Mouse (Mus musculus) urinary bladder, postnatal 4 days (tissue): ENCODE measurements around the gene Nipa2.

Experiments
- DNase-seq, 2 experiments: peaks; one replicate each; pipeline ENCODE4 v3.0.0; 2021 to 2022; ENCODE audit warnings: low spot score in 2 of 2

Gene Nipa2

DNA sequence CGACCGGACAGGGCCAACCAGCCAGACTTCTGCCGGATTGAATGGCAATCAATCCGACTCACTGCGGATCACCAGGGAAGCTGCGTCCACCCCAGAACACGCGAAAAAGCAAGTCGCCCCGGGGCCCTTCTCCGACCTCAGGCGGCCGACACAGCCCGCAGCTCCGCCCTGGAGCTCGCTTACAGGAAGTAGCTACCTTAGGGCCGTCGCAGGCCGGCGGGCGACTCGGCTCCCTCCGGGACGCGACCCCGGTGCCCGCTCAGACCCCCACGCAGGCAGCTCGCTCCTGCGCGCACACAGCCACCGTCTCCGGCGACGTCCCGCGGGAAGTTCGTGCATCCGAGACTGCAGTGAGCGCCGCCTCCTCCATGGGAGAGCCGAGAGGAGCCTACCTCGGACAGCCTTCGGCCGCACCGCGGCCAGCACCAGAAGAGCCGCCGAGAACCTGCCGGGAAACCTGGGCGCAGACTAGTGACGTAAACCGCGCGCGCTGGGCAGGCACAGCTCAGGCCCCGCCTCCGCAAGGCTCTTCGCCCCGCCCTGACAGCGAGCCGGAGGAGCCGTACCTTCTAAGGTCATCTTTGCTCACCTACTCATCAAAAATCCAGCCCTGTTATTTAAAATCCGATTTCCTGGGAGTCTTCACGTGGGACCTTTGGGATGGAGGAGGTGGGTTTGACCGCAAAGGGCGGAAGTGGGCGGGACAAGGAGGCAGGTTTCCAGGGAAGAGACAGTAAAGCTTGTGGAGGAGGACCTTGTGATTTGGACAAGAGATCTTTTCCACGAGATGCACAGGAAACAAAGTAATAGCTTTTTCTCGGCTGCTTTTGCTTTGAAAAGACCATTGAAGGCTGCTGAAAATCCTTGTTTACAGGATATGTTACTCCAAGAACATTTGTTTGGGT is at the start of gene Nipa2:
Nipa2 (minus strand) TSS at position 473 of the 905 bp plus-strand sequence.
- peak; percentile 88 to 95 for DNase-seq

DNA sequence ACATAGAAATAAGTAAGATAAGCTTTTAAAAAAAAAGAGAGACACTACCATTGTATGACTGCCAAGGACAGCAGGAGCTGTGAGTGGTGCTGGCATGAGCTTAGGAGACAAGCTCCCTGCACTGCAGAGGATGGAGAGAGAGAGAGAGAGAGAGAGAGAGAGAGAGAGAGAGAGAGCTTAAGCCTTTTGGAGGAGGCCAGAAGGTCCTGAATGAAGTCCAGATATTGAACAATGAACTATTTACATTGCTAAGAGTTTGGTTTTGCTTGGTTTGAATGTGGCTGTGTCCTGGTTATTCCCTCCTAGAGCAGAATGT is 48.7 kb upstream of the Nipa2 start:
- no peak for DNase-seq

DNA sequence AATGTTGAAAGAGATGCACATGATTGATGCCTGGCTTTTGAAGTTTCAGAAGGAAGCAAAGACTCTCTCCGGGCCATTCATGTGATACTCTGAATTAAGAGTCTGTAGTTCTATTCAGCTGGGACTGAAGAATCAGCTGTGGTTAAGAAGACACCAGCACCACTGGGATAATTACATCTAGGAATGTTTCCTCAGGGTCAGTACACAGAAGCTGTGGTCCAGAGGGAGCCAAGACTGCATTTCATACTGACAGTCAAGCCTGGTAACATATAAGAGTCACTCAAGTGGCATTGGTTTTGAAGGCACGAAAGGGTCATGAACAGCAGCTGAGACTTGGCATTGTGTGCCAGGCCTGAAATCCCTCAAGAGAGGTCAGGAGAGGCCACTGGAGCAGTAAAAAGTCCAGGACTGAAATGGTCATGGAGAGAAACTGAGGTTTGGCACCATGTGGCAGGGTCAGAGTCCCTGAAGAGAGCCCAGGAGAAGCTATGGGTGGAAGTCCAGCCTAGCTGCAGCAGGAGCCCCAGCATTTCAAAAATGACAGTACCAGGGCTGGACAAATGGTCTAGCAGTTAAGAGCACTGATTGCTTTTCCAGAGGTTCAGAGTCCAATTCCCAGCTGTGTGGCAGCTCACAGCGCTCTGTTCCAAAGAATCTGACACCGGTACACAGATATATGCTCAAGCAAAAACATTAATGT is 48.2 kb upstream of the Nipa2 start:
- no peak for DNase-seq

DNA sequence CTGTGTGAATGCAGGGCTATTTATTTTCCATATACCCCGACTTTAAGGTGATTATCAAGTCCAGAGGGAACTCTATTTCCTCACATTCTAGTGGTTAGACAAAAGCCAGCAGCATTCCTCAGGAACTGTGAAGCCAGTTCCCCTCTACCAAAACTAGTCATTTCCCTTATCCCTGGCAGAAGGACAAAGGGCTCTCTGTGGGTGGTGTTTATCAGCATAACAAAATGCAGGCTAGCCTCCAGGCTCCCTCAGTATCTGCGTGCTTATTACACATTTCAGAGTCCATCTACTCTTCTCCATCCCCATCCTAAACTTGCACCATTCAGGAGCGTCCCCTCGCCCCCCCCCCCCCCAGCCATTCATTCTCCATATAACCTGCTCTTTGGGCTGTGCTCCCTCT is 36.7 kb upstream of the Nipa2 start:
- DNase-seq: no peak

DNA sequence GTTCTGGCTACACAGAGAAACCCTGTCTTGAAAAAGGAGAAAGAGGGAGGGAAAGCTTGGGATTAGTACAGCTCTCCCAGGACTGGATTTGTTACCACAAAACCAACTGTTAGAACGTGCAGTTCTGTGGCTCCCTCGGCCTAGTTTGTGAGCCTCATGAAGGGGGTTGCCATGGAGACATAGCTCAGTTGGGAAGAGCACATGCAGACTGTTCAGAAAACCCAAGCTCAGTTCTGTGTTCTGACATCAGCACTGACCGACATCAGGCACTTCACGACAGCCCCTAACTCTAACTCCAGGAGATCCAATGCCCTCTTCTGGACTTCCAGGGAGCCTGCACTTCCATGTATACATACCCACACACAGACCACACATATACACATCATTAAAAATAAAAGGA is 32.7 kb upstream of the Nipa2 start:
- DNase-seq: no peak

DNA sequence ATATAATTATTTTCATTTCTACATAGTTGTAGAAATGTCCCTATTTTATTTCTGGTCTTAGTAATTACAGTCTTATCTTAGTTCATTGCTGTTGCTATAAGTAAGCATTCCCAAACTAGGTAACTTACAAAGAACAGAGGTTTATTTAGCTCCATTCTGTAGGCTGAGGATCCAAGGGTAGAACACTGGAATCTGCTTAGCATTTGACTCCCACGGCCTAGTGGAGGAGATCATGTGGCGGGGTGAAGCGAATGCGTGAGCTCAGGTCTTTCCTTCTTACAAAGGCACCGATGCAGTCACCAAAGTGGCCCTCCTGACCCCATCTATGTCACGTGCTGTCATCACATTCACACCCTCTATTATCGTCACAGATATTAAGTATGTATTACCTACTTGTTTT is 29.6 kb upstream of the Nipa2 start:
- no peak for DNase-seq

DNA sequence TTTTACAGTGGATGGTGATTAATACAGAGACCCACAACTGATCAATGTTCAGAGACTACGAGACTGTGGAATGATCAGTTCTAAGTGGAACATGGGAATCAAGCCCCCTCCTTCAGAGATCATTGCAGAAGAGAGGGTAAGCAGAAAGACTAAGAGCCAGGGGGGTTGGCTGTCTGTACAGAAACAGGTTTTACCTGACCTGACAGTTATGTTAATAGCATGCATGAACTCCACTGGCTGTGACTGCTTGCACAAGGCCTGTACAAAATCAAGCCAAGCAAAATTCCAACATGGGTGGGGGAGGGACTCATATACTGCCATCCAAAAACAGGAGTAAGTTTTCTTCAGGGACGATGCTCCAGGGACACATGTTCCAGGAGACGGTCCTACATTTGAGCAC is 28.9 kb upstream of the Nipa2 start:
- DNase-seq: no peak

DNA sequence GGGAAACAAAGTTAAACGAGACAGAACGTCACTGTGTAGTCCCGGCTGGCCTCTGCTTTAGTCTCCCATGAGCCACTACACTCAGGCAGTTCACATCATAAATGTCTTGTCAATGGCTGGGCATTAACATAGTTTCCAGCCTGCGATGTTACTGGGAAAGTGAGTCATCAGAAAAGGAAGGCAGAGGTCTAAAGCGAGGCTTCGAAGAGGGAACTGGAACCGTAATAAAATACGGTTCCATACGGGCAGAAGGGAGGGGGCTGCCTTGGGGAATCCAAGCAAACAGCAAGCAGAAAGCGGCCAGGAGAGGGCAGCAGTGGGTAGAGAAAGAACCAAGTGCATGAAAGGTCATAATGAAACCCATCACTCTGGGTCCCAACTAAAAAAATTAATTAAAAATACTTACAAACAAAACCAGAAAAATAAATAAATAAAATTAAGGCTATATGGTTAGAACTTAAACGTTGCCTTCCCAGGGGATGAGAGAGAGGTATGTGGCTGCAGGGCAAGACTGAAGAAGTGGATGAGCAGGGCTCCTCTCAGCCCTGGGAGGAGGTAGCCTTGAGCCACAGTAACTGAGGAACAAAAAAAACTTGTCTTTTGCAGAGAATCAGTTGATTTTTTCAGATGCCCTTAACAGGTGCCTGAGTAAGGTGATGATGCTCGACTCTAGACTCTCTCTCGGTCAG is 24.4 kb upstream of the Nipa2 start:
- peak; percentile 39 to 85 for DNase-seq

DNA sequence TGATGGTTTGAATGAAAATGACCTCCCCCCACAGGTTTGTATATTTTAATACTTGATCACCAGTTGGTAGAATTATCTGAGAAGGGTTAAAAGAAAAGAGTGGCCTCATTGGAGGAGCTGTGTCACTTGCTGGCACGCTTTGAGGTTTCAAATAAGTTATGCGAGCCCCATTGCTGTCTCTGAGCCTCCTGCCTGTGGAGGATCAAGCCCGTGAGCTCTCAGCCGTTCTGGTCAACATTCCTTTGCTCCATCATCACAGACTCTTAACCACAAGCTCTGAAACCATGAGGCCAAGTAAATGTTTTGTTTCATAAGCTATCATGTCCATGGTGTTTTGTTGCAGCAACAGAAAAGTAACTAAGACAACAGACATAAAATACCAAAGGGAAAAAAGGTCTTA is 22.5 kb upstream of the Nipa2 start:
- no peak for DNase-seq

DNA sequence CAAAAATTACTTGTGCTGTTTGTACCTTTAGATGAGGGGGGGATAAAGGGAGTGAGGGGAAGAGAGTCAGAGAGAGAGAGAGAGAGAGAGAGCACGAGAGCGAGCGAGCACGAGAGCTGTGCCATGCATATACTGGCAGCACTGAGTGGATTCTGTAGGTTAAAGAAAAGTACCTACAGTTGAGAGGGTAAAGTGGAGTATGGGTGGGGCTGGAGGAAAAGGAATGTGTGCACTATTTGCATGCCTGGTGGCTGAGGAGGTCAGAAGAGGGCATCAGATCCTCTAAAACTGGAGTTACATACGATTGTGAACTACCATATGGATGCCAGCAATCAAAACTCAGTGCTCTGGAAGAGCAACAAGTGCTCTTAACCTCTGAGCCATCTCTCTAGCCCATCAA is 20.8 kb upstream of the Nipa2 start:
- DNase-seq: no peak

DNA sequence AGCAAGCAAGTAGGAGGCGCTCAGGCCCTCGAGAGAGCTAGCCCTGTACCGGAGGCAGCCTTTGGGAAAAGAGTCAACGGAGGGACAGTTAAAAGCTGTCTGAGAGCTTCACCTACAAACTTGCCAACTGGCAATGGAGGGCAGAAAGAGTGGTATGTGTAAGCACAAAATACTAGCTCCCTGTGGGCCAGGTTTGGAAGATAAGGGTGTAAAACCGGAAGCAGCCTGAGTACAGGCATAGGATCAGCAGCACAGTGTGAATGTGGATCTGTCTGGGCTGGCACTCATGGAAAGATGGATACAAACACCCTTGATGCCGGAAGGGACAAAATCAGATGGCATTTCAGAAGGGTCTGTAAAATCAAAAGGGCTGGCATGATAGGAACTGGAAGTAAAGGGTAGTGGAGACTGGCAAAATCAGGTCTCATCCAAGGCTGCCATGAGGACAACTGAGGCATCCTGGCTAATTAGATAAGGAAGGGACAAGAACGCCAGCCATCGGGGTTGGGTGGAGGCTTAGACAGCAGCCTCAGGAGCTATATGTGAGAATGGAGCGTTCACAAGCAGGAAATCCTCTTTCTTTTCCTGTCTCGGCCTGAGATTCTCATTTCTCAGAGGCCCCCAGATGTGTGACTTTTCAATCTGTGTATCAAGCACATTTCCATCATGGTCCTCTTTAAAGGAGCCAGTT is 19.9 kb upstream of the Nipa2 start:
- DNase-seq: no peak

DNA sequence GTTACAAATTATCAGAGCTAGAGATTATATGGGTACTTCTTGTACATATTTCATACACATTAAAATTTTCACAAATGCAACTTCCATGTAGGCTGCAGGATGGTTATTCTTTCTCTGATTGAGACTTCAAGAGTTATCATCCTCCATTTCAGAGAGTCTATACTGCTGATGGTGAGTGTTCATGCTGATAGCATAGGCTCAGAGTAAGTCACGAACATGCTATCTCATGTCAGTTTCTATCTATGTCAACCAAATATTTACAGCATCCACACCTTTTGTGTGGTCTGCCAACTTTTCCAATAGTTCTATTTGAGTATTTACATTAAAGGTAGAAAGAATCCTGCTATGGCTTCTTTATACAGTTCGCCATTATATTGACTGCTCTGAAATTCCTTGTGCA is 19.2 kb upstream of the Nipa2 start:
- DNase-seq: no peak

DNA sequence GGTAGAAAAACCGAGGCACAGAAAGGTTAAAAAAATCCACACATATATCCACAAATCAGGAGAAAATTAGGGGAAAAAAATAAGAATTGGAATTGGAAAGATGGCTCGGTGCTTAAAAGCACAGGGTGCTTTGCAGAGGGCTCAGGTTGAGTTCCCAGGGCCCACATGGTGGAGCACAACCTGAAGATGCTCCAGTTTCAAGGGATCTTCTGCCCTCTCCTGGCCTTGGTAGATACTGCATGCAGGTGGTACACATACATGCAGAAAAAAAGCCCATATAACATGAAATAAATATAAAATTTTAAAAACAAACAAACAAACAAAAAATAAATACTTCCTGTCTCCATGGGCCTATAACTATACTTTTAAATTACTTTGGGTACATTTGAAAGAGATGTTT is 12.2 kb upstream of the Nipa2 start:
- no peak for DNase-seq

DNA sequence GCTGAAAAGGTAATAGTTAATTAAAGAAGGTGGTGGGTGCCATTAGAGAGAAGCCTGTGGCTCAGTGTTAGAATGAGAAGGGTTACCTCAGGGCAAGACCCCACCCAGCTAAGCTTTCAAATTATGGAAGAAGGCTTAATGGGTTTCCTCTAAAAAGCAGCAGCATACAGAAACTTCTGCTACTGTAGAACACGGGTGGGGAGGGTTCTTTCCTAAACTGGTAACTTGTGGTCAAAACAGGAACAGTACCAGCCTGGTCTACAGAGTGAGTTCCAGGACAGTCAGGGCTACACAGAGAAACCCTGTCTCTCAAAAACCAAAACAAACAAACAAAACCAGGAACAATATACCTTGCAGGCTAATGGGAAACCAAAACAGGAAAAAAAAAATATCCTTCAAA is 7.1 kb upstream of the Nipa2 start:
- no peak for DNase-seq

DNA sequence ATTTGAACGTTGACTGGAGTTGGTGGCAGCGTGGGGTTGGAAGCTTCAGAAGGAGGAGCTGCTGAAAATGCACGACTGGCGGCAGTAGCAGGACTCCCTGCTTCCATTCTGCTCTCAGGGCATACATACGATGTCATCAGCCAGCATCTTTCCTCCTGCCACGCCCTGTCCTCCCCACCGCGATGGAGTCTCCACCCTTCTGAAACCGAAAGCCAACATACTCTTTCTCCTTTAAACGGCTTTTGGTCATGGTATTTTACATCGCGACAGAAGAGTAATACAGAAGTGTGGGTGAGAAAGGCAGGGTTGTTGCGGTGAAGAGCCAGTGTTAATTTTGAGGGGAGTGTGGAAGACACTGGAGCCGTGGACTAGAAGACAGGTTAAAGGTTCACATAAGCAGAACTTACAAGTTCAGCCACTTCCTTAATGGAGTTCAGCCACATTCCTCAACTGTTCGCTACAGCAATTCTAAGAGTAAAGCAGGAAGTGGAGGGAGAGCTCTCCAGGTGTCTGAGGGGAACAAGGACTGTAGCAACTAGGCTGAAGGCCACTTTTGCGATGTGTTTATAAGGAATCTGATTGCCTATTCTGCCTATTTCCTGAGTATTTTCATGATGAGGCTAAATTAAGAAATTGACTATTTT is 6.1 kb upstream of the Nipa2 start:
- DNase-seq: no peak

DNA sequence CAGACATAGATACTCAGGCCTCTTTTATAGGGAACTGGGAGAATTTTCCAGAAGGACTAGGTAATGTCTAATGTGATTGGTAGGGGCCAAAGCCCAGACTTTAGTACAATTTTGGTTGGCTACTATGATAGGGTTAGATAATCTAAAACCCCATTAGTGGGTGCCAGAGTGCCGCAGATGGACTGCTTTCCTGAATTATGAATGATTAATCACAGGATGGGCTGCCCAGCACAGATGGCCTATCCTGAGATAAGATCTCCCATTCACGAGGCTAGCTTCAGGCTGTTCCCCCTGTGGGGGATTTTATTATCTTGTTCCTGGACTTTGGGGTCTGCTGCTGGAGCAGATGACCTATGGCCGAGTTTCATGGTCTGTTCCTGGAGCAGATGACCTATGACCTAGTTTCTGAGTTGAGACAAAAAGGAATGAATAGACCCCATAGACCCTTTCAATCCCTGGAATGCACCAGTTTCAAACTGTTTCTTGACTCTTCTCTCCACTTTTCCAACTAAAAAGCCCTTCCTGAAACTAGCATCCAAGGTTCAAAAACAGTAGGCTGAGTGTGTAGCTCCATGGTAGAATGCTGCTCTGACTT is 4.7 kb upstream of the Nipa2 start:
- no peak for DNase-seq

DNA sequence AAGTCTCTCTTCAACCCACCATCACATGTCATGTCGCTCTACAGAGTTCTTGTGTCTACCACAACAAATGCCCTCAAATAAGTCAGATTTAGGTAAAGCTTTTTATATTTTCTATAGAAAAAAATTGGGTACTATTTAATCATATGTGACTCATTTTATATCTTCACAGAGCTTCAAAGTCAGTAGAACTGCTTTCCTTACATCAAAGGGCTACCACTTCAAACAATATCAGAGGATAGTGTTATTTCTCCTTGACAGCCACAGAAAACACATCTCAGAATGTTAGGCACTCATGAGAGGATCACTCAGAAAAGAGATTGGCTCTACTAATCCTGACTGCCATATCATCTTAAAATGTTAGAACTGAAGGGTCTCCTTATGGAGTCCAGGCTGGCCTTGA is 1.8 kb downstream of the Nipa2 start:
- DNase-seq: no peak

DNA sequence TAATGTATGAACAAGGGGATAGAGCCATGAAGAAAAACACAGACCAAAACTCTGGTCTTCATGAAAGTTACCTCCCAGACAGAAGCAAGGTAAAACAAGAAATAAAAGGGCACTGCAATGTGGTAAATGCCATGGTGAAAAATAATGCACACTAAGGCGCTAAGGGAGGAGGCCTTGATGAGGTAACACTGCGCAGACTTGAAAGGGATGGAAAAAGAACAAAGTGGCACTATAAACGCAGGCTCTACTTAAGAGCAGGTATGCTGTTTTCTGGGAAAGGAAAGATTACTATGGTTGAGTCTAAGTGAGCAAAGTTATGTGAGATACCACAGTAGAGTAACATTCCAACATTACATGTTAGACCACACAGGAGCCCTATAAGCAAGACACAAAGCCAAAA is 2.5 kb downstream of the Nipa2 start:
- no peak for DNase-seq

DNA sequence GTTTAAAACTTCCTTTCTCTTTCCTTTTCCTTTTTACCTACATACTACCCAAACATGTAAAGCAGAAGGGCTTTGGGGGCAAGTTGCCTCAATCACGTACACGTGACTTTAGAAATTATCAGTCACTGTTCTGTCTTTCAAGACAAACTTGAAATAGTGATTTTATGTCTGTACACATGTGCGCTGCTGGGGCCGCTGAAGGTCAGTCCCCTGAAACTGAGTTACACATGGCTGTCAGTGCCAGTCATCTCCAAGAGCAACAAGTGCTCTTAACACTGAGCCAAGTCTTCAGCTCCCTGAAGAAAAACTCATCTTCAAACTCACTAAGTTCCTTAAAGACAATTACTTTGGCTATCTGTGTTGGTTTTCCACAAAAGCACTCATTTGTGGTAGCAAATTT is 4.4 kb downstream of the Nipa2 start:
- no peak for DNase-seq

DNA sequence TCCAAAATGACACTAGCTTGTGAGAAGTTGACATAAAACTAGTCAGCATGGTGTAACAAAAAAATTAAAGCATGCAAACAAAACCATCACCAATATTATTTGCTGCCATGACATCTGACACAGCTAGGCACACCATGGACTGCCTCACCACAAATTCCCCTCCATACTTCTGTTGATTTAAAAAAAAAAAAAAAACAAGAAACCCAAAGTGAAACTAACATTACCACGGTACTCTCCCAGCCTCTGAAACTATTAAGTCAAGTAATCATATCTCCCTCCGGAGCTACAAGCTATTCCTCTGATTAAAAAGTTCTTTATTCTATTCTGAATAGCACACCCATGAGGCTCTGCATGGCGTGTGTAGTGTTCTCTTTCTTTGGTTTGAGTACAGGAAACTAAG is 5.1 kb downstream of the Nipa2 start:
- DNase-seq: no peak

DNA sequence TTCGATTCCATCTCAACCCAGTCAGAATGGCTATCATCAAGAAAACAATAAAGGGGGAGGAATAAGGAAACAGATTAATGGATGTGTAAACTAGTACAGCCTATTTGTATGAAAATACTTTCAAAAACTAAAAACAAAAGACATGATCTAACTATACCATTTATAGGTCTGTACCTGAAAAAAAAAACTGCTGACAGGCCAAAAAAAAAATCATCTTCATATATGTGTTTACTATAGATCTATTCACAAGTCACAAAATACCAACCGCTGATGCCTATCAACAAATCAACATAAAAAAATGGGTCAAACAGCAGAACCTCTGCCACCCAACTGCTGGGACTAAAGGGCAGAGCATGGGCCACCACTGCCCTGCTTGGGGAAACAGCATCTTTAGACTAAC is 6.2 kb downstream of the Nipa2 start:
- DNase-seq: no peak
